Mouse (Mus musculus): ENCODE measurements around the gene Pla2r1. TPM values are rescaled to one million over a fixed set of nuclear protein-coding genes. Genes with fewer than 3 reads are reported as not detected.

Pla2r1 gene
- polyA plus RNA-seq, 1 experiment from 2014 or later = 0.86 TPM

DNA sequence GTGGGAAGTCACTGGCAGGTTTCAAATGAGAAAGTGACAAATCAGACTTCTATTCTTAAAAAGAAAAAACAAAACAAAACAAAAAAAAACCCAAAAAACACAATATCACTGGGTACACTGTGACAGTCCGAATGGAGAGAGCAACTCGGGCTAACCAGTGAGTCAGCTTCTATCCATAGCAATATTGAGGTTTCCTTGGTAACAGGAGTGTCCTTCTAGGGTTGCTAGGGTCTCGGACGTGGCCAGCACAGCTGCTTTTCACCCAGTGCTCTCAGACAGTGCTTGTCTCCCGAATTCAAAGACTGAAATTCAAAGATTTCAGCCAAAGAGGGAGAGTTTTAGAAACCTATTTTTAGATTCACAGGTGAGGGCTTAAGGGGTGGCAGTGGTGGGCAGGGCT, 20.6 kb downstream of the Pla2r1 start:
- WGBS = 57% methylated on average over 5 of the region's 5 CpGs

DNA sequence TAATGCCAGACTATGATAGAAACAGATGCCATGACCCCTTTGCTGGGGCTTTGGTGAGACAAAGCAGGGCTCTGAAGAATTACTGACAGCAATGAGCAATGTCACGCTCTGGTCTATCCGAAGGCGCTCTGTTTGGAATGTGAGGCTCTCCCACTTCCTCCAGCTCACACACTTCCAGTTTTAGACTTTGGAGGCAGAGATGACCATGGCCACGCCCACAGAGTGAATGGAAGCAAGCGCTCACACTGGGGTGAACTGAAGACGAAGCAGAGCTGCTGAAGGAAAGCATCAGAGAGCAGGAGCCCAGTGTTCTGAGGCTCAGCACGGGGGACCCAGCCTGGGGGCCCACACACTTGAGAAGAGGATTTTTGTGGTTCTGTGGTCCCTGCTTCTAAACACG, 37.3 kb downstream of the Pla2r1 start:
- TF ChIP-seq CTCF (IDR thresholded peaks at IDR 0.05; ENCODE audit: low read depth) (no peak), EP300 (optimal IDR thresholded peaks at IDR 0.05) (no peak)
- Histone ChIP-seq H3K9me3 (ENCODE audit: control insufficient read depth, low read length) (no peaks in the 10 kb centered on the region), H3K4me2 (replicated peaks; ENCODE audit: low read depth) (peak overlapping the region; percentile 31; the same call in 1 of the 2 replicates), H3K4me1 (replicated peaks; ENCODE audit: control insufficient read depth, insufficient read depth) (no peaks in the 10 kb centered on the region), H3K27me3 (ENCODE audit: control insufficient read depth, insufficient read depth, low read length) (no peaks in the 10 kb centered on the region), H3K36me3 (ENCODE audit: control insufficient read depth, insufficient read depth, low read length) (no peaks in the 10 kb centered on the region), H3K27ac (replicated peaks) (no peak overlapping the region), H3K9ac (ENCODE audit: low read length) (no peak overlapping the region), H3K4me3 (ENCODE audit: low read depth, low read length) (no peak overlapping the region)
- ATAC-seq (ENCODE audit: low FRiP score, low TSS enrichment) (0 out of 2 replicates have a peak, but pooled peaks have one; percentile 26), DNase-seq (ENCODE audit: low spot score) (no peak)
- 40% methylated on average over 8 of the region's 8 CpGs for WGBS

More for the DNA sequence above, 20.6 kb downstream of the Pla2r1 start:
- Histone ChIP-seq H3K9ac (ENCODE audit: low read length) (no peak overlapping the region), H3K36me3 (ENCODE audit: control insufficient read depth, insufficient read depth, low read length) (no peaks in the 10 kb centered on the region), H3K4me3 (ENCODE audit: low read depth, low read length) (no peak overlapping the region), H3K9me3 (ENCODE audit: control insufficient read depth, low read length) (no peaks in the 10 kb centered on the region), H3K27ac (replicated peaks) (no peak overlapping the region), H3K4me1 (replicated peaks; ENCODE audit: control insufficient read depth, insufficient read depth) (no peaks in the 10 kb centered on the region), H3K4me2 (replicated peaks; ENCODE audit: low read depth) (no peak overlapping the region), H3K27me3 (ENCODE audit: control insufficient read depth, insufficient read depth, low read length) (no peaks in the 10 kb centered on the region)
- DNase-seq (ENCODE audit: low spot score) (no peak), ATAC-seq (ENCODE audit: low FRiP score, low TSS enrichment) (no peak)
- TF ChIP-seq CTCF (IDR thresholded peaks at IDR 0.05; ENCODE audit: low read depth) (no peak), EP300 (optimal IDR thresholded peaks at IDR 0.05) (no peak)

DNA sequence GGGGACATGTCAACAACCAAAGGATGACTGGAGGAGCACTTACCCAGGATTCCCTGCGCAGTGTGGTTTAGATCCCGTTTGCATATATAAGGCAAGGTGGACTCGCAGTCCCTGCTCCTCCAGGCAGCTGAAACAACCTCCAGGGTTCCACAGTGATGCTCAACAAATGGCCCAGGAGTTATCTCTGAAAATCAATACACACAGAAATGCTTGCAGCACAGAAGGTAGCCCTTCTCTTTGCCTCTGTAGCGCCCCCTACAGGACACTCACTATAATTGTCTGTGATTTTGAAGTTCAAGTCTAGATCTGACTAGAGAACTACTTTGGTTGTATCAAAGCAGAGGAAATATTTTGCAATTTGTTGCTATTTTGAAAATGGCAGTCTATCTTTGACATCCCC, 38.2 kb downstream of the Pla2r1 start:
- ATAC-seq (ENCODE audit: low FRiP score, low TSS enrichment) (no peak), DNase-seq (ENCODE audit: low spot score) (no peak)
- Histone ChIP-seq H3K9ac (ENCODE audit: low read length) (no peak overlapping the region), H3K4me2 (replicated peaks; ENCODE audit: low read depth) (no peak overlapping the region), H3K4me1 (replicated peaks; ENCODE audit: control insufficient read depth, insufficient read depth) (no peaks in the 10 kb centered on the region), H3K36me3 (ENCODE audit: control insufficient read depth, insufficient read depth, low read length) (no peaks in the 10 kb centered on the region), H3K27ac (replicated peaks) (no peak overlapping the region), H3K27me3 (ENCODE audit: control insufficient read depth, insufficient read depth, low read length) (no peaks in the 10 kb centered on the region), H3K4me3 (ENCODE audit: low read depth, low read length) (no peak overlapping the region), H3K9me3 (ENCODE audit: control insufficient read depth, low read length) (no peaks in the 10 kb centered on the region)
- 72% methylated on average over 4 of the region's 4 CpGs for WGBS
- TF ChIP-seq CTCF (IDR thresholded peaks at IDR 0.05; ENCODE audit: low read depth) = peak; percentile 53
- TF ChIP-seq EP300 (optimal IDR thresholded peaks at IDR 0.05) = no peak

DNA sequence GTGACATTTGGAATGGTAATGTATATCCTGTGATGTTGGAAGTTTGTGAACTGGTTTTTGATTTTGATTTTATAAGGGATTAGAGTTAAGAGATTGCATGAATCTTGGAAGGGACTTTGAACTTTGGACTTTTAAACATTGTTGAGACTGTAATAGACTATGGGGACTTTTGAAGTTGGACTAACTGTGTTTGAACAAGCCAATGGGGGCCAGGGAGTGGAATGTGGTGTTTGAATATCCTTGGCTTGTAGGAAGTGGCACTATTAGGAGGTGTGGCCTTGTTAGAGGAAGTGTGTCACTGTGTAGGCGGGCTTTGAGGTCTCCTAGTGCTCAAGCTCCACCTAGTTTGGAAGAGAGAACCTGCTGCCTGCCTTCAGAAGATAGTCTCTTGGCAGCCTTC, 42.4 kb downstream of the Pla2r1 start:
- no peak overlapping the region for H3K4me2 ChIP-seq (replicated peaks; ENCODE audit: low read depth)
- no peaks in the 10 kb centered on the region for H3K9me3 ChIP-seq (ENCODE audit: control insufficient read depth, low read length)
- H3K27me3 ChIP-seq (ENCODE audit: control insufficient read depth, insufficient read depth, low read length) = no peaks in the 10 kb centered on the region
- no peak overlapping the region for H3K9ac ChIP-seq (ENCODE audit: low read length)
- no peaks in the 10 kb centered on the region for H3K4me1 ChIP-seq (replicated peaks; ENCODE audit: control insufficient read depth, insufficient read depth)
- H3K4me3 ChIP-seq (ENCODE audit: low read depth, low read length) = no peak overlapping the region
- ATAC-seq (ENCODE audit: low FRiP score, low TSS enrichment) (peak; percentile 83), DNase-seq (ENCODE audit: low spot score) (peak; percentile 30)
- TF ChIP-seq CTCF (IDR thresholded peaks at IDR 0.05; ENCODE audit: low read depth) (no peak), EP300 (optimal IDR thresholded peaks at IDR 0.05) (no peak)
- H3K27ac ChIP-seq (replicated peaks) = no peak overlapping the region
- no peaks in the 10 kb centered on the region for H3K36me3 ChIP-seq (ENCODE audit: control insufficient read depth, insufficient read depth, low read length)
- WGBS = 88% methylated on average over 1 of the region's 1 CpGs

DNA sequence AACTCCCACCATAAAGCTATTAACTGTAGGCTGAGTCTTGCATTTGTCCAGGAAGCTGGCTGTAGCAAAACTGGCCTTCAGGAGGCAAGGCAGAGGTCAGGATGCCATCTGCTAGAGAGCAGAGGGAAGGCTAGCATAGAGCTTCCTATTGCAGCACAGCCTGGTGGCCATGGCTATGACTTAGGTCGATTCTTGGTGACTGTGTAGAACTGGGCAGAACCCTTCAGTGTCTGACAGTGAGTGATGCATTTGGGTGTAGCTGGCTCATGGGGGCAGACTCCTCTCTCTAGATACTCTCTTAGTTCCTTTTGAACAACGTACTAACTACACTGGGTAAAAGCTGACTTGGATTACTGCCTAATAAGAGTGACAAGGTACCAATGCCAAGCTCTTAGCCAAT, 48.0 kb downstream of the Pla2r1 start:
- Histone ChIP-seq H3K9ac (ENCODE audit: low read length) (no peak overlapping the region), H3K27ac (replicated peaks) (no peak overlapping the region), H3K4me3 (ENCODE audit: low read depth, low read length) (no peak overlapping the region), H3K27me3 (ENCODE audit: control insufficient read depth, insufficient read depth, low read length) (no peaks in the 10 kb centered on the region), H3K4me2 (replicated peaks; ENCODE audit: low read depth) (no peak overlapping the region), H3K4me1 (replicated peaks; ENCODE audit: control insufficient read depth, insufficient read depth) (no peaks in the 10 kb centered on the region), H3K9me3 (ENCODE audit: control insufficient read depth, low read length) (no peaks in the 10 kb centered on the region), H3K36me3 (ENCODE audit: control insufficient read depth, insufficient read depth, low read length) (no peaks in the 10 kb centered on the region)
- DNase-seq (ENCODE audit: low spot score) (no peak), ATAC-seq (ENCODE audit: low FRiP score, low TSS enrichment) (peak; percentile 54; the same call in 1 of the 2 replicates)
- TF ChIP-seq CTCF (IDR thresholded peaks at IDR 0.05; ENCODE audit: low read depth) (peak; percentile 6; the same call in 1 of the 2 replicates), EP300 (optimal IDR thresholded peaks at IDR 0.05) (no peak)
- 37% methylated on average over 2 of the region's 2 CpGs for WGBS

DNA sequence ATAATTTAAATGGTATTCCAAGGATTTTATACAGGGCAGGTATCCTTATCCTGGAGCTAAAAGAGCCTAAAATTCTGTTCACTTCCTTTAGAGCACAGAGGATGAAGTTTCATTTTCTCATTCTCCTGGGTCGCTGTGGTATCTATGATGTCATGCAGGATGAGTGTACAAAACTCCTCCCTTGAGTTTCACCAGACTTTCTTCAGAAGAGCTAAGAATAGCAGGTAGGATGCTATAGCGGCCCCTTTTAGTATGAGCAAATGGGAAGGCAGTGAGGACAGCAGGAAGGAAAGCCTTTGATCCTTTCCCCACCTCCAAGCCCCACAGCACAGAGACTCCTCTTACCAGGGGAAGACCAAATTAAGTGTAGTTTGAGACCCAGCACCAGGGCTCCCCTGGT, 48.4 kb downstream of the Pla2r1 start:
- no peak overlapping the region for H3K4me3 ChIP-seq (ENCODE audit: low read depth, low read length)
- TF ChIP-seq CTCF (IDR thresholded peaks at IDR 0.05; ENCODE audit: low read depth) (no peak), EP300 (optimal IDR thresholded peaks at IDR 0.05) (no peak)
- WGBS = 36% methylated on average over 2 of the region's 2 CpGs

More for the DNA sequence above, 48.4 kb downstream of the Pla2r1 start:
- no peak overlapping the region for H3K27ac ChIP-seq (replicated peaks)
- H3K4me1 ChIP-seq (replicated peaks; ENCODE audit: control insufficient read depth, insufficient read depth) = no peaks in the 10 kb centered on the region
- H3K9ac ChIP-seq (ENCODE audit: low read length) = no peak overlapping the region
- no peak for DNase-seq (ENCODE audit: low spot score)
- H3K4me2 ChIP-seq (replicated peaks; ENCODE audit: low read depth) = no peak overlapping the region
- H3K9me3 ChIP-seq (ENCODE audit: control insufficient read depth, low read length) = no peaks in the 10 kb centered on the region
- no peaks in the 10 kb centered on the region for H3K27me3 ChIP-seq (ENCODE audit: control insufficient read depth, insufficient read depth, low read length)
- ATAC-seq (ENCODE audit: low FRiP score, low TSS enrichment) = peak; percentile 40; the same call in 1 of the 2 replicates
- no peaks in the 10 kb centered on the region for H3K36me3 ChIP-seq (ENCODE audit: control insufficient read depth, insufficient read depth, low read length)

Measured in stomach, postnatal 0 days (tissue).